Mouse (Mus musculus) thymus, postnatal 25 days (tissue): ENCODE measurements at regions not wholly inside any gene's neighbourhood (a gene's known extent, or its start where the extent isn't known, plus 50 kb on each side); places are given as distances from the start of the nearest gene placed in this dataset.

Experiments
- DNase-seq: peaks from one replicate; pipeline ENCODE4 v3.0.0; 2022

DNA sequence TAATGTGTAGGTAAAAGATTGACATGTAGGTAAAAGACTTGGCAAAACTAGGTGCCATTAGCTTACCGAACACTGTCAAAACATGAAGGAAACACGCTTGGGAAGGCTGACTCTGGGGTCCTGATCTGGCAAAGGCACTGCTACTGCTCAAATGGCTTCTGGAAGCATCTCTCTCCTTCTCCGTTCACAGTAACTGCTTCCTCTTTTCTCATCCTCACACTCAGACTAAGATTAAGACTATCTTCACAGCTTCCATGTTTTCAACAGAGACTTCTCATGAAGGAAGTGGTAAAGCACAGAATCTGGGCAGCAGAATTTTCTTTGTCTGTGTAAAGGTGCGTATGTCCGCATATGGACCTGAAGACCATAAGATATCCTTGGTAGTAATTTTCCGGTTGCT, 271.4 kb upstream of the Adgrl2 start:
- no peak for DNase-seq

DNA sequence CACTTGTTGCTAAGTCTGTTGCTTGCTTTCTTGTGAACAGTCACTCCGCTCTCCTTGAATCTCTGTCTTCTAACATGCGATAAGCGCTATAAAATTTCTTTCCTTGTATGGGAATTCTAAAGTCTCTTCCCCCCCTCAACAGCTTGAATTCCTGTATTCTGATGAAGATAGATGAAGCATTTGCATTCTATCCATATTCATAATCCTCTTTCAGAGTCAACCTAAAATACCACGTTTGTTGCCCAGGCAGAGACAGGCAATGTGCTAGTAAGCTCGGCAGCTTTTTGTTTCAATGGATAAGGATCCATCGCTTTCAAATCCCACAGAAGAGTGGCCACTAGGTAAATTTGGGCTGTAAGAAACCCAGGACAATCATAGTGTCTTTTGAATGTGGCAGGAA, 268.5 kb upstream of the Adgrl2 start:
- DNase-seq: no peak

DNA sequence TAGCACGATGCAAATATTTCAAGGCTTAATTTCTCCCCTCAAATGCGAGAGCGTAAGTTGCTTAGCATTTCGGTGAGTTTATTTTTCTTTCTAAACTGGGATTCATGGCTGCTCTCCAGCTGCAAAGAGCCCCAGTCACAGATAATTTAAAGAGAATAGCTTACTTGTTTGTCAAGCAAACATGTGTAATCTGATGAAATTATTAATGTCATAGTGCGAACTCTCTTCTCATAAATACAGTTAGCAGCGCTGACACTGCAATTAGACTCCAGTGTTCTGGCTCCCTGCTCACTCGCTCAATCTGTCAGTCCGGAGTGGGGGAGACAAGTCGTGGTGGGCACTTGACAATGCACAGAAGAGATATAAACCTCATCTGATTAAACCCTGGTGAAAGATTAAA, 266.5 kb upstream of the Adgrl2 start:
- no peak for DNase-seq

DNA sequence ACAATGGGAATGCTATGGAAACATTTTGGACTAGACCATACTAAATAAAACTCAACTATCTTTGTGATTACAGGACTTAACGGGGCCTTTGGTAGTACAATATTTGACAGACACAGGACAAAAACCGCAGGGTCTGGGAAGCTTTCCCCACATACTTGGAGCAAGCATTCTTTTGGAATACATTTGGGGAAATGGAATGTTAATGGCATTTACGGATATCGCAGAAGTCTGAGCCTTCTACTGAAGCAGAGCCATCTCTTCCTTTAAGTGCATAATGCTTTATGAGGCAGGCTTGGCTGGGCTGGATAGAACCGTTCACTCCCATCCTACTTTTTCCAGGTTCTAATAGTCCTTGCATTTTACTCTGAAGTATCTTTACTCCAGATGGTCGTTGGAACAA, 262.7 kb upstream of the Adgrl2 start:
- no peak for DNase-seq

DNA sequence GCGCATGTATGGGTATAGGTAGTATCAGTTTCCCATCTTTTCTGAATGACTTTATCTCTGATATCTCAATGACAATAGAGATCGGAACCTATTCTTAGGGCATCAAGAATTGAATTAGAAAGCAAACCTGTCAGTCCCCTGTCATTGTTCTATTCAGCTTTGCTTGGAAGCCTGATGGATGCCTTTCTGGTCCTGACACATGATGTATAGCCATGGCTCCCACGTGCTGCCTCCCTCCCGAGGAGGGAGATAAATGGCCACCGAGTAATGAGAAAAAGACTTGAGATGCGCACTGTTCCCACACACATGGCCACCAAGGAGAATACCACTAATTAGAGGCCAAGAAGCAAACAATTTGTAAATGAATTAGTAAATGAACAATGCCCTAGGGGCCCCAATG, 261.8 kb upstream of the Adgrl2 start:
- no peak for DNase-seq

DNA sequence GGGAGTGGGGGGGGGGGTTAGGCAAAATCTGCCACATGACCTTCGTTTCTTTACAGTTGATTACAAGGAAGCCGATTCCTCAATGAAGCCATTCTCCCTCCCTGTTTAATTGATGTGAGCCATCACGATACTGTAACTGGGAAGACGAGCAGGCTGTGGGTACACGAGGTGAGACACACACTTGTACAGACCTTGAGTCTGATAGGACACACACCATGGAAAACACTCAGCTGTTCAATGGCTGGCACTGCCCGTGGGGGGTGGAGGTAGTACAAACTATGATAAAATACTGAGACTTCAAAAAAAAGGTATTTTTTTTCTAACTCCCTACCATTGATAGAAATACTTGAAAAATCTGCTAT, 257.3 kb upstream of the Adgrl2 start:
- DNase-seq: no peak

DNA sequence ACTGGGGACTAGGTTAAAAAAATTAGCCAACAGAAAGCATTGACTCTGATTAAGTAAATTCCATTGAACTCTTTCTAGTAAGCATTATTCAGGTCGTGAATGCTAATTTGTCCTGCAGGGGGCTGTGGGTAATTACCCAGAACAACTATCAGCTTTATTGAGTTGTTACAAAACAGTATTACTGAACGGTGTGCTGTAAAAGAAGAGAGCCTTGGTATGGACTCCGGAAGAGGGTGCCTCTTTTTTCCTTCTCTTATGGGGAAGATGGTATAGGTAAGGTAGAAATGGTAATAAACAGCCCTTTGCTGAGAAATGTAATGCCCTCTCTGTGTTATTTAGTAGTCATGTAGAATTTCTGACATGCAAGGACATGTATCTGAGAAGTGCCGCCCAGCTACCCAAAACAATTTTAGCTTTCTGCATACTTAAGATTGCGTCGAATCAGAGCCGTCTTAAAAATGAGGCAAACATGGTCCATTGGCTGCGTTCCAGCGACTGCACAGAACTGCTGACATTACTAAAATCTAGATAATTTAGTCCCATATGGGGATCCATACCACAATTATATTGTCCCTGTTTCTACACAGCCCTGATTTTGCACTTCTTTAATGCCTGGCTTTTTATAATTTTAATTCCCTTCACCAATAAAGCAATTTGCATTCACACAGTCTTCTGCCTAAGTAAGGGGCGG, 256.7 kb upstream of the Adgrl2 start:
- no peak for DNase-seq

DNA sequence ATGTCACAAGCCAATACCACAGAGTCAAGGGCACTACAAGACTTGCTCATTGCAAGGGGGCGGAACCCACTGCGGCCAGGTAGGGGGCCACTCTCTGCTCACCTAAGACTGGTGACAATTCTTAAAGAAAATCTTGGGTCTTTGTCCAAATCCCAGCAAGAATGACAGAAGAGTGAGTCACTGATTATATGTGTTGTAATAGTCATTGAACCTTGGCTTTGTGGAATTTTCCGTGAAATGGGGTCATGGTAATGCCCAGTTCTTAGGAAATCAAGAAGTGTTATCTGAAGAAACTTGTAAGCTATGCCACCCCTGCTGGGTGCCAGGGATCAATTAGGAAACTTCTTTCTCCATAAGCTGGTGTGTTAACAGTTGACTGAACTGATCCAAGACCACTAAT, 249.3 kb upstream of the Adgrl2 start:
- DNase-seq: no peak

DNA sequence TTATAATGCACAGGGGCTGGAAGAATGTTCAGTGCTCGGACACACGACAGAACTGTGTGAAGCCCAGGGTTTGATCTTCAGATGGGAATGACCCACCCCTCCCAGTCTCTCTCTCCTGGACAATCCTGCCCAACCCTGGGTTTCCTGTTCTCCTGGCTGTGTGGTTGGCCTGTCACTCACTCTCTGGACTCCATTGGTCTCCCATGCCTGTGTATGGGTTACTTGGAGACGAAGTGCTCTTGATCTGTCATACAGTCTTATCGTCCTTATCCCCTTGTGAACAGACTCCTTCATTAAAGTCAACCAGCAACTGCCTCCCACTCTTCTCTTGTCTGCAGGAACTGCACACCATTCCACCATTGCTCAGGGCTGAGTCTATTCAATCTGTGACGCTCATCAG, 247.7 kb upstream of the Adgrl2 start:
- no peak for DNase-seq

DNA sequence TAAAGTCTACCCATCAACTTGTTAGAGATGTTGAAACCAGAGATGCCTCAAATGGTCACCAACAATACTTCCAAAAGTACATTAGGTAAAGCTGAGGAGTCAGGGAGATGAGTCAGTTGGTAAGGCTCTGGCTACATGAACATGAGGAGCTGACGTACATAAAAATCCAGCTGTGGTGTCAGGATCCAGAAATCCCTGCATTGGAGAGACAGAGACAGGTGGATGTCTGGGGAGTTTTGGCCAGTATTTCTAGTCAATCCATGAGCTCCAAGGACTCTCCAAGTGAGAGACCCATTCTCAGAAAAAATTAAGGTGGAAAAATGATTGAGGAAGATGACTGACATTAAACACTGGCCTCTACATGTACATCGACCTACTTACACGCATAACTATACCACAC, 244.8 kb upstream of the Adgrl2 start:
- no peak for DNase-seq

DNA sequence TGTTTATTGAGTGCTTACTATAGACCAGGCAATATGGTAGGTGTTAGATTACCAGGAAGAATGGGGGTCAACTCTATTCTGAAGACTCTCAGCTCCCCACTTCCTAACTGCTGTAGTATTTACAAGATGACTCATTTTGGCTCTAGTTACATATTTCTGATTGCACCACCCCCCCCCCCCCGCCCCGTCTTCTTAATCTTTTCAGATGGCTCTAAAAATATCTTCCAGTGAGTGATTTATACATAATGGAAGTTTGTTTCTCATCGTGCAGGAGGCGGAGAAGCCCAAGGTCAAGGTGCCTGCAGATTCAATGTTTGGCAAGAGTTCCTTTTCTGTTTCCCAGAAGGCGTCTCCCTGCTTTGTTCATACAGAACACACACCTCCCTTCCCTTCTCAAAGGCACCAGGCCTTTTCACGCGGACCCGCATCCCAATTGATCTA, 243.4 kb upstream of the Adgrl2 start:
- DNase-seq: no peak

DNA sequence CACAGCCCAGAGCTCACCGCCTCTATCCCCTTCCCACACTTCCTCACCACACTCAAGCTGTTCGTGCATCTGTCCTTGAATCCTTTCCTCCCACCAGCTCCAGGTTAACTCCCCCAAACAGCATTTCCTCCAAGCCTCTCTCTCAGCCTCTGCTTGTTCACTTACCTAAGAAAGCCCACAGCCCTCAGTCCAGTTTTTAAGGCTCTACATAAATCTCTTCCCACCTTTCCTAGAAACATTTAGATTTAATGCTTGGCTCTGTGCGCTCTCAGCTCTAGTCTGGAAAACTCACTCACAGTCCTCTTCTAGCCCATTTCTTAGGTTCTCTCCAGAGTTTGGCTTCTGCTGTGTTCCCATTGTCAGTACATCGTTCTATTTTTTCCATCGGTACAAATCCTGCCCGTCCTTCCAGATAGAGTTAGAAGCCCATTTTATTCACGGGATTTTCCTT, 242.9 kb upstream of the Adgrl2 start:
- no peak for DNase-seq

DNA sequence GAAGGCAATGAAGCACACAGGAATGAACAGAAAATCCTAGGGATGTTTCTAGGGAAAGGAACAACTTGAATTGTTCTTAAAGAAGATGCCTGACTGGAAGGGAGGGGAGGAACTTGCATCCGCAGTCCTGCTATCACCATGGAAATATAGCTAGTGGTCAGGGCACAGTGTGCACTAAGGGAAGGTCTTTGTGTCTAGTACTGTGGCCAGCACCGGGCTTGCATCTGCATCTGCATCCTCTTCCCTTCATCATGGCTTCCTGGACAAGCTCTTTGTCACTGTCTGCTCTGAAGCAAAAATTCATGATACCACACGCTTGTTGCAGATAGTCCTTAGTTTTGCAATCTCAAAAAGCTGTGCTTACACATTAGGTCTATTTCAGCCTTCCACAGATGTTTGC, 241.0 kb upstream of the Adgrl2 start:
- DNase-seq: no peak

DNA sequence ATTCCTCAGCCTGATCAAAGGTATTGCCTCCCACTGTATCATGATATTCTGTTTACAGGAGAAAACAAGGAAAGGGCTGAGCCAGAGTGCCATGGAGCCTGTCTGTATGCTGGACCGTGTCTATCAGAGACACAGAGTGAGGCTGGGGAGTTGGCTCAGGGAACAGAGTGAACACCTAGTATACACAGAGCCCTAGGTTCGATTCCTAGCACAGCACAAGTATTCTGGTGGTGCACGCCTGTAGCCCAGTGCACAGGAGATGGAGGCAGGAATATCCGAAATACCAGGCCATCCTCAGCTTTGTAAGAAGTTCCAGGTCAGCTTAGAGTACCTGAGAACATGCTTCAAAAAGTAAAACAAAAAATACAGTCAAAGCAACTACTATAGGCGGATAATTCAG, 237.2 kb upstream of the Adgrl2 start:
- no peak for DNase-seq

DNA sequence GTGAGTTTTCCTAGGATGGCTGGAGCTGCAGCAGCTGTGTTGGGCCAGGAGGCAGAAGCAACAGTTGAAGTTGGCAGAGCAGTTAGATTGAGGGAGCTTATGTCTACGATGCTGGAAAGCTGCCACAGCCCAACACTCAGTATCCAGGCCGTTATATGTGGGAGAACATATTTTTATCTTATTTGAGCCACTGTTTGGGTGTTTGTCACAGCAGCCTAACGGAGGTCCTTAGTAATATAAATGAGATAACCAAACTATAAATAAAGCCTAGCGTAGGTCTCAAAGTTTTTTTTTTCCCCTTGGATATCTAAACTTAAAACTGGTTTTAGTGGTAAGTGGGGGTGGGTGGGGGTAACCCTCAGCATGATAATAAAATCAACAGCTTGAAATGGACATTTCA, 236.4 kb upstream of the Adgrl2 start:
- no peak for DNase-seq

DNA sequence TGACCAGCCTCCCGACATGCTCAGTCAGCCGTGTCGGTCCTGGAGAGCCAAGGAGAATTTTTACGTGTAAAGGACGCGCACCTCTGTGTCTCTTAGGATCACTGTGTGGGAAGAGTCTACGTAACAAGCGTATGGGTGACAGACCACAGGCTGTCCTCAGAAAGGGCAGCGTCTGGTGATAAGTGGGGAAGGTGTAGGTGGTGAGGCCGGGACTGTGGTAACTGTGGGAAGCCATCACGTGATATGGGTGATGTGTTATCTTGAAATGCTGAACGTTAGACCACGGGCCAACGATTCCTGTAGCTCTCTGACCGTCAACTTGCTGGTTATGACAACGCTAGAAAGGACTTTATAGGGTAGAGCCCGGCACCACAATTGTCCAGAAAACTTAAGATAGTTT, 235.3 kb upstream of the Adgrl2 start:
- DNase-seq: no peak

DNA sequence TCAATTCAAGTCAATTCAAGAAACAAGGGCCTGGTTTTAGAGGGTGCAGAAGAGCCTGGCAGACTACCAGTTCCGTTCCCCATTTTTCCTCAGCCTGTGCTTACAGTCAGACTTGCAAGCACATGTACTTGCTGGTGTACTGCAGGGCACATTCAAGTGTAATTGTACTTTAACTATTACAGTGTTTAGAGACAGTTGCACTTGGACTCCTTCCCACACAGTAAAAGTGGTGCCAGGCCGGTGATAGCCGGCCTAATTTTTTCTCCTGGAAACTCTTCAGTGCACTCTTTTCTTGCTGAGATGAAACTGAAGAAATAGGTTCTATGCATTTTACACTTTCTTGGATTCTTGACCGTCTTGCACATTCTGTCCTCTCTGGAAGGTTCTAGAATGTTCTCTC, 233.9 kb upstream of the Adgrl2 start:
- DNase-seq: no peak

DNA sequence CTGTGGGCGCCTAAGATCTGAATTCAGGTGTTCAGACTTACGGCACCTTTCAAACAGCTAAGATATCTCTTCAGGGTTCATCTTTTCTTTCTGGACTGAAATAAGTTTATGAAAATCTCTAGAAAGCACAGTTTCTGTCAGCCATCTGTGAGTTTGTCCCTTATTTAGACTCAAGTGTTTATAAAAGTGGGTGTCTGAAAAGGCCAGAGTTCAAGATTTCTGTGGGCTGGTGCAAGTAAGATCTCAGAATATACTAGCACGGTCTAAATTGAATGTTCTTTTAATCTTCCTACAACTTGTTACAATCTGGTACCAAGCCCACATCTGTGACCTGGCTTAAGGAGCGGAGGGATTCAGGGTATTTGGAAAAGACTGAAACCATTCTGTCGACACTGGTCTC, 233.4 kb upstream of the Adgrl2 start:
- DNase-seq: no peak

DNA sequence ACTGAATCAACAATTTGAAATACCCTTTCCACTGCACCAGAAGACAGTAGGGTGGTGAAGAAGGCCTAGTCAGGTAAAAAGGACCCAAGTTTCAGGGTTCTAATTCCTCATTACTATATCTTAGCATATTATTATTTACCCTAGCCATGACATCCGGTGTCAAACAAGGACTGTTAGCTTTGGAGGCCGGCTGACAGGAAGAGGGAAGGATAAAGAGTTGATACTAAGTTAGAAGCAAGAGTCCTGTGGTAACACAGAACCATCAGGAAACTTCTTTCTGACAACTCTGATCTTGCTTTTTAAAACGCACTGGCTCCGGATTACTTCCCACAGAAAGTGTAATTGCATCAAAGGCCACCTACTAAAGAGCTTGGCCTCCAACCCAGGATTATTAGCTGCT, 230.6 kb upstream of the Adgrl2 start:
- DNase-seq: no peak

DNA sequence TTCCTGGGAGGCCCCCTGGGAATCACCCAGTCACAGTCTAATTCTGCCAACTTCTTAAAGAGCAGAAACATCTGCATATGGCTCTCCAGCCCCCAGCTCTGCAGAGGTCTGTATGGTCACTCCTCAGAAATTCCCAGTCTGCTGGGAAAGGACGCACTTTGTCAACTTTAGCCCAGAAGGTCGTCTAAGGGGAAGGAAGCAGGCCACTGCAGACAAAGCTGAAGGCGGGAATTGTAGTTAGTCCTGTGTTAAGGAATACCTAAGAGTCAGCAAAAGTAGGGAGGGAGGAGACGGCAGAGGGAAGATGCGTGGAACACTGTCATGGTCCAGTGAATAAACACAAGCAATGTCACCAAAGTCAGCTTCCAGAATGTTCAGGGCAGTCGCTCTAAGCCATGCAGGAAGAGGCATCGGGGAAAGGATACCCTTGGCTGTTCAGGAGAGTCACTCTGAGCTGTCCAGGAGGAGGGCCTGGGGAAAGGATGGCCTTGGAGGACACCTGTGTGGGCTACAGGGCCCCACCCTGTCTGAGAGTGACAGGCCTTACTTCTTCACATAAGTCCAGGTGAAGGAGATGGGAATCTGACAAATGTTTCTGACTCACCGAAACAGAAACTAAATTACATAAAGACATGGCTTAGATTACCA, 230.1 kb upstream of the Adgrl2 start:
- DNase-seq: no peak

DNA sequence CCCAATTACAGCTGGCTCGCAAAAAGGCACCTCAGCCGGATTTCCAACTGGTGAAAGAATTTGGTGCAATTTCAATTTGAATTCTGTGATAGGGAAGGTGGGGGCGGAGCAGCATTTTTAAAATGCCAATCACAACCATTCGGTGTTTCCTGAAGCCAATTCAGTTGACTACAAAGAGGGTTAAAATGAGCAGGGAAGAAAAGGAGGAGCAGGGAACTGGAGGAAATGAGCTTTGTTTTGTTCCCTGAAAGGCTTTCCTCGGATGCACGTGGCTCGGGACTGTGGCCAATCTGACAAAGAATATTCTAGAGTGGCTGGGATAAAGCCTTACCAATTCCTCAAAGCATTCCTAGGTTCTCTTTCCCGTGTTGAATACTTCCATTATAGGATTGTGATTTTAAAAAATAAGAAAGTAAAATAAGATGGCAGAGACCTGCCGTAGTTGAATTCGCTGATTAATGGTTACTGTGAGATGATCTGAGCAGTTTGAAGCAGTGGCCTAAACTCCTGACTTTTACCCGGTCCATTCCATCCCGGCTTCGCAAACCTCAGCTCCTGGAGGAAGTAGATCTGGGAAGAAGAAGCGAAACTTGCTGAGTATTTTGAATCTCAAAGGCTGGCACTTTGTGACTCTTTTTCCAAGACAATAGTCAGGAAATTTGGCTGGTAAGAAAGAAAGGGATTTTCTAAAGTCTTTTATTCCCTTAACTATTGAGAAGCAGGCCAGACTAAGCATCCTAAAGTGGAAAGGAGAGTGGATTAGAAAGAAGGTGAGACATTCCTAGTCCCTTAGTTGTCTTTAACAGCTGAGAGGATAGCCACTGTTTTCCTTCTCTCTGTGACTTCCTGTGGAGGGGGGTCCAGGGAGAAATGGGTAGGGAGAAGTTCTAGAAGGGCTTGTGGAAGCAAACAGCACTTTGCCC, 229.3 kb upstream of the Adgrl2 start:
- no peak for DNase-seq

DNA sequence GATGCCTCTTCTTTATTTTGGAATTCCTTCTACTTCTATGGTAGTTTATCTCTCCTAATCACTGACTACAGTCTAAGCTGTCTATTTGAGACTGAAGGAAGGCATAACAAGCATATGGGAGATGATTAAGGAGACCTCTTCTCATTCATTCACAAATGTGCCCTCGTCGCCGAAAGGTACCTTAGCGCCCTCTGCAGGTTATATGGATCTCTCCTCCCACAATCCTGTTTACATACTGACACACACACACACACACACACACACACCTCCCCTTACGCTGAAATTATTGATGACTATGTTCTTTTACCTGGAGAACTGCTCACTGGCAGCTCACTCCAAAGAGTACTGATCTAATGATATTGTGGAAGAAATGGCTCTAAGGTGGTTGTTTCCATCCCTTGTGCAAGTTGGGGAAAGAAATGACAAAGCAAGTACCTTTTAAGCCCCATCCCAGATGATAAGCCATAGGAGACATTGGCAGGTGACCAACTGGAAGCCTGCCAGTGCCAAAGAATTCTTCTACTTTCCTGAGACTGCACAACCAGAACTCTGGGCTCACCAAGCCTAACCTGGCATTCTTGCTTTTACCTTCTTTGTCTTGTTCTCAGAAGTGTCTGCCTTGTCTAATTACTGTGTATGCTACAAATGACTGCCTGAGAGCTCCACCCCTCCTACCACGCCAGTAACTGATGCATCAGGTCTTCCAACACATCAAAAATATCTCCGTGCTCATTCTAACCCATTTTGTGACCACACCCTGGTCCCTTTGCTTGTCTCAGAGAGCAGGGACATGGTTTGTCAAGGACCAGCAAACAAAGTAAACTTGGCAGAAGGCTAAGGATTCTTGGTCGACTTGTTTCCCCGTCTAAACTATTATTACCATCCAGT, 227.8 kb upstream of the Adgrl2 start:
- no peak for DNase-seq
